Comparison of ENCODE assay signal across 8 mouse cellular contexts in the genomic region with DNA sequence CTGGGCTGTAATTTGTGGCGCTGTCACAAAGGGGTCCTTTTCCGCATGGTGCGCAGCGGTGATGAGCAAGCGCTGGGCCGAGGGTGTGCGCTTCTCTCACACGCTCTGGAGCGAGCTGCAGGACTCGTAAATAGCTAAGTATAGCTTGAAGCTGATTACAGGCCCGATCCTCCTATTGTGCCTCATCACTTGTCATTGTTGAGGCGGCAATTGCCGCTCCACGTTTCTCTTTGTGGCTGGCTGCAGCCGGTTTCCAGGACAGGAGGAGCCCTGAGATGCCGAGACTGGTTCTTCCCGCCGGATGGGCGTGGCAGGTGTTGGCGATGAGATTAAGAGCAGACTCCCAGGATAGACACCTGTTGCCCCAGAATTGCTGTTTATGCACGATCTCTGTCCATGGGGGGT. TPM values are rescaled to one million over a fixed set of nuclear protein-coding genes. Genes with fewer than 3 reads are reported as not detected.
DNase-seq lines count a peak whose midpoint lies in the region; ATAC-seq lines count a peak whose summit lies in the region.
"Had no signal": no experiment of that assay in that cellular context is flagged by ENCODE, and none has a peak within 500 bp of the region (broad histone marks: within the 10 kb centered on the region; RNA-seq: fewer than 3 reads in every experiment).

No protein-coding gene starts in this region.

- H3K36me3 ChIP-seq in megakaryocyte, embryonic 14.5 days (replicated peaks; ENCODE audit: low read length) = no peaks in the 10 kb centered on the region
- no peaks in the 10 kb centered on the region for H3K36me3 ChIP-seq in embryonic facial prominence, embryonic 12.5 days
- H3K36me3 ChIP-seq in intestine, embryonic 15.5 days = no peaks in the 10 kb centered on the region

- DNase-seq in mesoderm, embryonic 11.5 days (ENCODE audit: low read depth, low spot score) = peak; percentile 52
- DNase-seq in adipocyte (ENCODE audit: low spot score) = no peak
- no peak for DNase-seq in spleen, adult 12 weeks (ENCODE audit: low spot score)

- peaks cover 24% of the 10 kb centered on the region for H3K9me3 ChIP-seq in megakaryocyte, embryonic 14.5 days
- H3K9me3 ChIP-seq in embryonic facial prominence, embryonic 12.5 days = no peaks in the 10 kb centered on the region
- H3K9me3 ChIP-seq in intestine, embryonic 15.5 days = no peaks in the 10 kb centered on the region

- 0 out of 2 replicates have a peak overlapping the region, but pooled peaks have one; percentile 2 for H3K9ac ChIP-seq in embryonic facial prominence, embryonic 12.5 days
- H3K9ac ChIP-seq in intestine, embryonic 15.5 days = 0 out of 2 replicates have a peak overlapping the region, but pooled peaks have one; percentile 20

- H3K4me3 ChIP-seq in megakaryocyte, embryonic 14.5 days (replicated peaks) = peak overlapping the region; percentile 86
- peak overlapping the region; percentile 22 for H3K4me3 ChIP-seq in embryonic facial prominence, embryonic 12.5 days
- H3K4me3 ChIP-seq in intestine, embryonic 15.5 days (replicated peaks) = peak overlapping the region; percentile 27

- peaks cover 11% of the 10 kb centered on the region for H3K4me1 ChIP-seq in megakaryocyte, embryonic 14.5 days
- no peaks in the 10 kb centered on the region for H3K4me1 ChIP-seq in embryonic facial prominence, embryonic 12.5 days
- peaks cover 7% of the 10 kb centered on the region; the same call in 1 of the 2 replicates for H3K4me1 ChIP-seq in intestine, embryonic 15.5 days (replicated peaks)

- H3K27ac ChIP-seq in embryonic facial prominence, embryonic 12.5 days = no peak overlapping the region
- no peak overlapping the region for H3K27ac ChIP-seq in intestine, embryonic 15.5 days

- peak overlapping the region; percentile 48 for H3K4me2 ChIP-seq in embryonic facial prominence, embryonic 12.5 days (replicated peaks)
- peak overlapping the region; percentile 71 for H3K4me2 ChIP-seq in intestine, embryonic 15.5 days (replicated peaks)

- 20% methylated on average over 21 of the region's 21 CpGs for WGBS in embryonic facial prominence, embryonic 12.5 days
- 22% methylated on average over 21 of the region's 21 CpGs for WGBS in intestine, embryonic 15.5 days

- ATAC-seq in megakaryocyte, adult 5-6 weeks (ENCODE audit: poor library complexity, severe bottlenecking) = no peak
- ATAC-seq in embryonic facial prominence, embryonic 12.5 days (ENCODE audit: insufficient number of reproducible peaks, insufficient read depth, low FRiP score, low TSS enrichment) = no peak
- ATAC-seq in intestine, embryonic 15.5 days = no peak

- H3K27me3 ChIP-seq in megakaryocyte, embryonic 14.5 days (replicated peaks) = peaks cover 12% of the 10 kb centered on the region
- H3K27me3 ChIP-seq in embryonic facial prominence, embryonic 12.5 days = peaks cover 14% of the 10 kb centered on the region; the same call in 1 of the 2 replicates
- no peaks in the 10 kb centered on the region for H3K27me3 ChIP-seq in intestine, embryonic 15.5 days (replicated peaks)

RNA-seq across cellular contexts. Expression of gene Ccdc149, which starts 44.8 kb away (rescaled TPM):
- polyA plus RNA-seq in megakaryocyte, embryonic 14.5 days (2012; ENCODE audit: insufficient read depth, low replicate concordance) = 0.07 TPM in 1 of 2 replicates, not detected in the other
- total RNA-seq in megakaryocyte, adult 5-6 weeks (2015) = 0.09 TPM in 1 of 2 replicates, not detected in the other
- total RNA-seq in megakaryocyte, adult 5-6 weeks (2017) = not detected in 2 replicates
- 2.7 and 2.9 TPM in 2 replicates for polyA plus RNA-seq in embryonic facial prominence, embryonic 12.5 days (2016; fragmentation: Nextera tagmentation; extraction: Ambion mirVana)
- polyA plus RNA-seq in intestine, embryonic 15.5 days (2015; fragmentation: Nextera tagmentation; extraction: Ambion mirVana) = 3.8 and 4.3 TPM in 2 replicates
- total RNA-seq: neutrophil, adult 5-6 weeks had no signal

RNA-seq across cellular contexts. Expression of gene Lgi2, which starts 50.2 kb away (rescaled TPM):
- not detected in 2 replicates for polyA plus RNA-seq in megakaryocyte, embryonic 14.5 days (2012; ENCODE audit: insufficient read depth, low replicate concordance)
- total RNA-seq in megakaryocyte, adult 5-6 weeks (2015) = not detected in 2 replicates
- not detected in 2 replicates for total RNA-seq in megakaryocyte, adult 5-6 weeks (2017)
- polyA plus RNA-seq in embryonic facial prominence, embryonic 12.5 days (2016; fragmentation: Nextera tagmentation; extraction: Ambion mirVana) = 4.1 and 4.5 TPM in 2 replicates
- polyA plus RNA-seq in intestine, embryonic 15.5 days (2015; fragmentation: Nextera tagmentation; extraction: Ambion mirVana) = 8.5 and 9.4 TPM in 2 replicates
- total RNA-seq: neutrophil, adult 5-6 weeks had no signal

Comparison
In these comparisons a context has a peak if more than half of its experiments do, and no peak if none do; other contexts are left out.
1. H3K4me3 ChIP-seq: peak in every context shown above with its lines; median percentile 86 in megakaryocyte, embryonic 14.5 days; 27 in intestine, embryonic 15.5 days; 22 in embryonic facial prominence, embryonic 12.5 days.